Comparison of ENCODE assay signal across 9 mouse cellular contexts in the genomic region with DNA sequence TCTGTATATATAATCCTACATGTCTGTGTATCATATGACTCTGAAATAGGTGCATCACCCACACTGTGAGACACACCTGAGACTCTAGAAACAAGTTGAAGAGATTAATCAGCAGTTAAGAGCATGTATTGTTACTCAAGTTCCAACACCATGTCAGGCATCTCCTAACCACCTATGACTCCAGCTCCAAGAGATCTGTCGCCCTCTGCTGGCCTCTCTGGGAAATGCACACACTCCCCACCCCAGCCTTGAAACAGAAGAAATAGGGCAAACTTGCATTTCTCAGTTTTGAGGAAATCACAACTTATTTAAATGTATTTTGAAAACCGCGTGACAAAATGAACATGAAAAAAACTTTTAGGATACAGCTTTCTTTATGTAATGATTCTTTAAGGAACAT. TPM values are rescaled to one million over a fixed set of nuclear protein-coding genes. Genes with fewer than 3 reads are reported as not detected.
A peak's percentile ranks its signal among the peaks of the same experiment; 100 is the strongest.
DNase-seq lines count a peak whose midpoint lies in the region; ATAC-seq lines count a peak whose summit lies in the region.
"Had no signal": no experiment of that assay in that cellular context is flagged by ENCODE, and none has a peak within 500 bp of the region (broad histone marks: within the 10 kb centered on the region; RNA-seq: fewer than 3 reads in every experiment).

No protein-coding gene starts in this region.

- no peak for ATAC-seq in forebrain, embryonic 16.5 days
- no peak for ATAC-seq in embryonic facial prominence, embryonic 14.5 days (ENCODE audit: low read depth)
- ATAC-seq in hematopoietic stem cell, adult 5-6 weeks (replicated peaks in 1 of 2; ENCODE audit: insufficient read depth in 1 of 2, low FRiP score in 2 of 2, low TSS enrichment in 1 of 2, low read depth in 1 of 2, poor library complexity in 2 of 2, severe bottlenecking in 2 of 2), result peak; percentile 71 to 84; a peak in 1 of 4 replicates
- no peak; the same call in 1 of the 2 replicates for ATAC-seq in midbrain, embryonic 14.5 days (ENCODE audit: low FRiP score, low TSS enrichment)

- no peaks in the 10 kb centered on the region for H3K9me3 ChIP-seq in forebrain, embryonic 10.5 days
- no peaks in the 10 kb centered on the region for H3K9me3 ChIP-seq in forebrain, embryonic 16.5 days (ENCODE audit: control insufficient read depth, low read length)
- no peaks in the 10 kb centered on the region for H3K9me3 ChIP-seq in embryonic facial prominence, embryonic 14.5 days (ENCODE audit: control insufficient read depth, low read length)
- H3K9me3 ChIP-seq in midbrain, embryonic 14.5 days (ENCODE audit: control insufficient read depth, low read length), result no peaks in the 10 kb centered on the region
- H3K9me3 ChIP-seq: megakaryocyte, embryonic 14.5 days had no signal

- H3K36me3 ChIP-seq in forebrain, embryonic 10.5 days (replicated peaks), result no peaks in the 10 kb centered on the region
- H3K36me3 ChIP-seq in forebrain, embryonic 16.5 days (ENCODE audit: control insufficient read depth, insufficient read depth), result no peaks in the 10 kb centered on the region
- H3K36me3 ChIP-seq in embryonic facial prominence, embryonic 14.5 days (ENCODE audit: control insufficient read depth, insufficient read depth, low read length), result no peaks in the 10 kb centered on the region
- no peaks in the 10 kb centered on the region for H3K36me3 ChIP-seq in midbrain, embryonic 14.5 days (ENCODE audit: control insufficient read depth, insufficient read depth, low read length)

- 19% methylated on average over 3 of the region's 3 CpGs for WGBS in forebrain, embryonic 10.5 days
- 11% methylated on average over 3 of the region's 3 CpGs for WGBS in forebrain, embryonic 16.5 days
- 13% methylated on average over 3 of the region's 3 CpGs for WGBS in embryonic facial prominence, embryonic 14.5 days
- WGBS in midbrain, embryonic 14.5 days, result 19% methylated on average over 3 of the region's 3 CpGs

- DNase-seq in forebrain, embryonic 10.5 days (ENCODE audit: extremely low spot score, low spot score), result peak; percentile 73
- DNase-seq in adrenal gland, postnatal 14 days, result peak; percentile 84
- DNase-seq in embryonic facial prominence, embryonic 14.5 days (ENCODE audit: low spot score), result peak; percentile 45
- DNase-seq in left cerebral cortex, adult 11 months (ENCODE audit: low spot score), result peak; percentile 43
- DNase-seq in midbrain, embryonic 14.5 days, result peak; percentile 70
- peak; percentile 38 to 47 for DNase-seq in spleen, postnatal 36 days (ENCODE audit: low spot score in 2 of 2)

- H3K27me3 ChIP-seq in forebrain, embryonic 10.5 days (ENCODE audit: poor library complexity, severe bottlenecking), result no peaks in the 10 kb centered on the region
- H3K27me3 ChIP-seq in forebrain, embryonic 16.5 days (replicated peaks; ENCODE audit: control insufficient read depth, insufficient read depth, low read length), result no peaks in the 10 kb centered on the region
- no peaks in the 10 kb centered on the region for H3K27me3 ChIP-seq in embryonic facial prominence, embryonic 14.5 days (replicated peaks; ENCODE audit: control insufficient read depth, insufficient read depth, low read length)
- no peaks in the 10 kb centered on the region for H3K27me3 ChIP-seq in midbrain, embryonic 14.5 days (ENCODE audit: control insufficient read depth, insufficient read depth, low read length)

- H3K4me1 ChIP-seq in forebrain, embryonic 10.5 days, result no peaks in the 10 kb centered on the region
- H3K4me1 ChIP-seq in forebrain, embryonic 16.5 days (replicated peaks; ENCODE audit: control insufficient read depth, insufficient read depth, low read length), result no peaks in the 10 kb centered on the region
- H3K4me1 ChIP-seq in embryonic facial prominence, embryonic 14.5 days (ENCODE audit: control insufficient read depth, insufficient read depth, low read length), result no peaks in the 10 kb centered on the region
- no peaks in the 10 kb centered on the region for H3K4me1 ChIP-seq in midbrain, embryonic 14.5 days (ENCODE audit: control insufficient read depth, insufficient read depth, low read length)
- H3K4me1 ChIP-seq: megakaryocyte, embryonic 14.5 days had no signal

- no peak overlapping the region for H3K4me3 ChIP-seq in forebrain, embryonic 10.5 days
- no peak overlapping the region for H3K4me3 ChIP-seq in forebrain, embryonic 16.5 days (replicated peaks; ENCODE audit: low read length)
- H3K4me3 ChIP-seq in embryonic facial prominence, embryonic 14.5 days (ENCODE audit: low read depth, low read length), result no peak overlapping the region
- H3K4me3 ChIP-seq in midbrain, embryonic 14.5 days (replicated peaks; ENCODE audit: low read depth, low read length), result no peak overlapping the region
- H3K4me3 ChIP-seq: megakaryocyte, embryonic 14.5 days had no signal

- H3K9ac ChIP-seq in forebrain, embryonic 16.5 days (replicated peaks; ENCODE audit: low read depth, low read length), result no peak overlapping the region
- H3K9ac ChIP-seq in embryonic facial prominence, embryonic 14.5 days (ENCODE audit: low read depth, low read length), result no peak overlapping the region
- H3K9ac ChIP-seq in midbrain, embryonic 14.5 days (replicated peaks; ENCODE audit: low read length), result no peak overlapping the region

- H3K4me2 ChIP-seq in forebrain, embryonic 16.5 days (ENCODE audit: low read length), result no peak overlapping the region
- no peak overlapping the region for H3K4me2 ChIP-seq in embryonic facial prominence, embryonic 14.5 days (ENCODE audit: low read depth, low read length)
- H3K4me2 ChIP-seq in midbrain, embryonic 14.5 days (ENCODE audit: low read length), result no peak overlapping the region

- H3K27ac ChIP-seq in forebrain, embryonic 10.5 days, result no peak overlapping the region
- H3K27ac ChIP-seq in forebrain, embryonic 16.5 days (ENCODE audit: low read length), result no peak overlapping the region
- no peak overlapping the region for H3K27ac ChIP-seq in embryonic facial prominence, embryonic 14.5 days (replicated peaks; ENCODE audit: low read depth, low read length)
- H3K27ac ChIP-seq in midbrain, embryonic 14.5 days (replicated peaks; ENCODE audit: low read depth, low read length), result no peak overlapping the region

RNA-seq across cellular contexts. Expression of a gene that starts 23.4 kb away (rescaled TPM):
- 0.02 and 0.37 TPM in 2 replicates for polyA plus RNA-seq in forebrain, embryonic 10.5 days (2016; fragmentation: Nextera tagmentation; extraction: Ambion mirVana)
- polyA plus RNA-seq in forebrain, embryonic 16.5 days (2015; fragmentation: Nextera tagmentation; extraction: Ambion mirVana), result 0.27 and 0.66 TPM in 2 replicates
- total RNA-seq in adrenal gland, postnatal 14 days (2021), result not detected in 2 replicates
- polyA plus RNA-seq in embryonic facial prominence, embryonic 14.5 days (2014; fragmentation: Nextera tagmentation; extraction: Ambion mirVana), result 0.04 TPM in 1 of 2 replicates, not detected in the other
- 0.19 TPM in 1 of 2 replicates, not detected in the other for total RNA-seq in hematopoietic stem cell, adult 5-6 weeks (2017)
- 0.78 and 0.92 TPM in 2 replicates for polyA plus RNA-seq in midbrain, embryonic 14.5 days (2014; fragmentation: Nextera tagmentation; extraction: Ambion mirVana)

RNA-seq across cellular contexts. Expression of a gene that starts 38.8 kb away (rescaled TPM):
- 2.6 and 3.8 TPM in 2 replicates for polyA plus RNA-seq in forebrain, embryonic 10.5 days (2016; fragmentation: Nextera tagmentation; extraction: Ambion mirVana)
- polyA plus RNA-seq in forebrain, embryonic 16.5 days (2015; fragmentation: Nextera tagmentation; extraction: Ambion mirVana), result 8.9 and 11.6 TPM in 2 replicates
- 23.3 and 26.2 TPM in 2 replicates for total RNA-seq in adrenal gland, postnatal 14 days (2021)
- 16.1 and 17.5 TPM in 2 replicates for polyA plus RNA-seq in embryonic facial prominence, embryonic 14.5 days (2014; fragmentation: Nextera tagmentation; extraction: Ambion mirVana)
- 2.0 and 7.5 TPM in 2 replicates for total RNA-seq in hematopoietic stem cell, adult 5-6 weeks (2017)
- polyA plus RNA-seq in midbrain, embryonic 14.5 days (2014; fragmentation: Nextera tagmentation; extraction: Ambion mirVana), result 18.7 and 25.2 TPM in 2 replicates

Comparison
In these comparisons a context has a peak if more than half of its experiments do, and no peak if none do; other contexts are left out.
1. ATAC-seq: peak in hematopoietic stem cell, adult 5-6 weeks (2 of 2); none in forebrain, embryonic 16.5 days (single experiment), embryonic facial prominence, embryonic 14.5 days (single experiment) and midbrain, embryonic 14.5 days (single experiment).
2. Peak in every context shown above with its lines, with median percentiles within 50 percentile points of each other: DNase-seq.